Mouse (Mus musculus) kidney, adult 2 months (tissue): ENCODE results near the gene Plaur. TPM values are rescaled to one million over a fixed set of nuclear protein-coding genes. Genes with fewer than 3 reads are reported as not detected.

ENCODE experiments used
- DNase-seq: peaks from one replicate; pipeline ENCODE4 v3.0.0; 2021
- H3K27ac ChIP-seq: fragments of 200-500 bp; 2 replicates; pipeline ENCODE4 v1.5.1; 2012; ENCODE audit warnings: low read depth, low read length, control low read depth, inconsistent platforms; ENCODE audit not compliant: insufficient read depth
- H3K27me3 ChIP-seq: fragments of 200-500 bp; replicated peaks from 2 replicates; pipeline ENCODE4 v1.6.1; 2012; ENCODE audit warnings: mild to moderate bottlenecking, moderate library complexity, low read length, inconsistent platforms; ENCODE audit not compliant: control insufficient read depth, insufficient read depth
- H3K36me3 ChIP-seq: fragments of 200-500 bp; 2 replicates; pipeline ENCODE4 v1.6.1; 2012; ENCODE audit warnings: mild to moderate bottlenecking, moderate library complexity, low read length, inconsistent platforms; ENCODE audit not compliant: control insufficient read depth, insufficient read depth
- H3K4me1 ChIP-seq: fragments of 200-500 bp; 2 replicates; pipeline ENCODE4 v1.6.1; 2011; ENCODE audit warnings: low read length; ENCODE audit not compliant: control insufficient read depth, insufficient read depth
- H3K4me3 ChIP-seq: fragments of 200-500 bp; 2 replicates; pipeline ENCODE4 v1.5.1; 2011; ENCODE audit warnings: mild to moderate bottlenecking, low read depth, low read length, control low read depth; ENCODE audit not compliant: insufficient read depth
- CTCF ChIP-seq: fragments of 200-500 bp; conservative IDR thresholded peaks from 2 replicates; pipeline ENCODE4 v1.5.1; 2011; ENCODE audit warnings: low read depth, mild to moderate bottlenecking, control low read depth, low read length, moderate library complexity, mixed read lengths; ENCODE audit not compliant: insufficient read depth, insufficient read length
- POLR2A ChIP-seq: fragments of 200-500 bp; IDR thresholded peaks from one replicate; pipeline ENCODE4 v1.6.1; 2011; ENCODE audit warnings: low read depth, low read length, control low read depth
- WGBS: fragments of 180-500 bp; shearing (Covaris S2); methylation state at CpG from one replicate; pipeline ENCODE4 v1.1.7; 2018; 5-methylcytosine and 5-hydroxymethylcytosine counted together
- polyA plus RNA-seq: library from polyadenylated mRNA; depleted of rRNA; stranded (reverse); fragments of >200 nt; gene quantifications from 2 replicates; pipeline ENCODE4 v1.2.3, GENCODE M21; 2012; rRNA removed

The Plaur gene
- polyA plus RNA-seq: 10.1 and 12.9 TPM in 2 replicates

GRCm38 (mm10) chr7:24462388-24463319 is at the start of gene Plaur:
TSS of gene Plaur (plus strand) at chr7:24462484.
- 3% methylated on average over 27 of the region's 27 CpGs for WGBS
- Histone ChIP-seq H3K4me1 (0 out of 2 replicates have a peak, but pooled peaks cover 11% of the 10 kb centered on the region), H3K36me3 (no peaks in the 10 kb centered on the region), H3K4me3 (peak within 1 kb of the TSS; percentile 37), H3K27ac (peak within 1 kb of the TSS; percentile 70), H3K27me3 (no peaks in the 10 kb centered on the region)
- DNase-seq: peak; percentile 69
- TF ChIP-seq POLR2A: no peak
- no peak for TF ChIP-seq CTCF

DNA sequence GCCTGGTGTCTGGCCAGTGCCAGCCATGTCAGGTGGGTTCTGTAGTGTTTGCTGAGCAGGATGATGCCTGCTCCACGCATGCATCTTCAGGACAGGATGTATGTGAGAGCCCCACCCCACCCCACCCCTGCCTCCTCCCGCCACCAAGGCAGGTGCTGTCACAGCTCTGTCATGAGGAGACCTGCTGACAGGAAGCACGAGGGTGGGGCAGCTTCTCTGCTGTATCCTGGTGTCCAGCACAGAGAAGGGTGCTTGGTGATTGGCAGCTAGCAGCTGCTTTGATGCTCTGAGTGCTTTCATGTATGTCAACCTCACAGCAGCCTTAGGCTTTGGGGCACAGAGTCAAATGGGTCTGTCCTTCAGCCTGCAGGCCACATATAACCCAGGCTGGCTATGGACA is 48.7 kb upstream of the Plaur start:
- H3K4me3 ChIP-seq: no peak overlapping the region
- H3K27ac ChIP-seq: no peak overlapping the region
- 74% methylated on average over 3 of the region's 3 CpGs for WGBS
- no peak for DNase-seq
- TF ChIP-seq POLR2A: no peak
- TF ChIP-seq CTCF: no peak
- H3K4me1 ChIP-seq: no peaks in the 10 kb centered on the region
- H3K27me3 ChIP-seq: no peaks in the 10 kb centered on the region
- no peaks in the 10 kb centered on the region for H3K36me3 ChIP-seq

- DNase-seq: no peak
- Histone ChIP-seq H3K4me1 (no peaks in the 10 kb centered on the region), H3K27ac (no peak overlapping the region), H3K4me3 (no peak overlapping the region), H3K36me3 (no peaks in the 10 kb centered on the region), H3K27me3 (no peaks in the 10 kb centered on the region)
- 78% methylated on average over 7 of the region's 7 CpGs for WGBS
- no peak for TF ChIP-seq POLR2A
- no peak for TF ChIP-seq CTCF
These were observed 47.0 kb upstream of the Plaur start for GRCm38 (mm10) chr7:24415261-24415660.

- no peak for DNase-seq
- H3K36me3 ChIP-seq: no peaks in the 10 kb centered on the region
- TF ChIP-seq POLR2A (no peak), CTCF (no peak)
- H3K27ac ChIP-seq: no peak overlapping the region
- 93% methylated on average over 8 of the region's 8 CpGs for WGBS
- H3K4me1 ChIP-seq: no peaks in the 10 kb centered on the region
- H3K27me3 ChIP-seq: no peaks in the 10 kb centered on the region
- H3K4me3 ChIP-seq: no peak overlapping the region
These were observed 42.7 kb upstream of the Plaur start for GRCm38 (mm10) chr7:24419579-24419978.

GRCm38 (mm10) chr7:24421648-24422047 is 40.6 kb upstream of the Plaur start:
- TF ChIP-seq POLR2A (no peak), CTCF (no peak)
- H3K4me3 ChIP-seq: no peak overlapping the region
- WGBS: 59% methylated on average over 7 of the region's 7 CpGs

DNA sequence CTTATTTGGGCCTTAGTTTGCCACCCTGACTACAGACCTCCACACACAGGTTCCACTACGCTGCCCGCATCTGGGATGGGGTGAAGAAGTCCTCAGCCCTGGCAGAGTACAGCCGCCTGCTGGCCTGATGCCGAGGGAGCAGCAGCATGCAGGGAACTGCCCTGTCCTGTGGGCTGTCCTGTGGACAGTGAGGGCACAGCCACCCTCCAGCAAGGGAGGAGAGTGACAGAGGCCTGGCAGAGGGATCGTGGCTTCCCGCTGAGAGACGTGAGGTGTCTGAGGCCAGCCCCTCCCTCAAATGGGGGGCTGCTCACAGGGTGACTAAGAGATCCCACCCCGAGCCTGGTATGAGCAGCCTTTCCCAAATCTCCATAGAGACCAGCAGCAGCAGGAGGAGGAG is 40.0 kb upstream of the Plaur start:
- H3K27me3 ChIP-seq: no peaks in the 10 kb centered on the region
- peak; percentile 41 for DNase-seq
- H3K27ac ChIP-seq: no peak overlapping the region
- 75% methylated on average over 8 of the region's 8 CpGs for WGBS
- no peak overlapping the region for H3K4me3 ChIP-seq
- H3K36me3 ChIP-seq: no peaks in the 10 kb centered on the region
- no peaks in the 10 kb centered on the region for H3K4me1 ChIP-seq
- TF ChIP-seq POLR2A: no peak
- TF ChIP-seq CTCF: no peak

More at GRCm38 (mm10) chr7:24421648-24422047, 40.6 kb upstream of the Plaur start:
- H3K27ac ChIP-seq: no peak overlapping the region
- no peaks in the 10 kb centered on the region for H3K27me3 ChIP-seq
- DNase-seq: no peak
- H3K36me3 ChIP-seq: no peaks in the 10 kb centered on the region
- H3K4me1 ChIP-seq: no peaks in the 10 kb centered on the region

- WGBS: 77% methylated on average over 15 of the region's 15 CpGs
- TF ChIP-seq POLR2A: no peak
- TF ChIP-seq CTCF: no peak
These were observed 39.0 kb upstream of the Plaur start for GRCm38 (mm10) chr7:24423107-24423763.

More at GRCm38 (mm10) chr7:24423107-24423763, 39.0 kb upstream of the Plaur start:
- Histone ChIP-seq H3K4me1 (no peaks in the 10 kb centered on the region), H3K36me3 (no peaks in the 10 kb centered on the region), H3K27me3 (no peaks in the 10 kb centered on the region), H3K27ac (no peak overlapping the region), H3K4me3 (no peak overlapping the region)
- DNase-seq: no peak
